ENCODE assay signal across 13 mouse cellular contexts in the genomic region with DNA sequence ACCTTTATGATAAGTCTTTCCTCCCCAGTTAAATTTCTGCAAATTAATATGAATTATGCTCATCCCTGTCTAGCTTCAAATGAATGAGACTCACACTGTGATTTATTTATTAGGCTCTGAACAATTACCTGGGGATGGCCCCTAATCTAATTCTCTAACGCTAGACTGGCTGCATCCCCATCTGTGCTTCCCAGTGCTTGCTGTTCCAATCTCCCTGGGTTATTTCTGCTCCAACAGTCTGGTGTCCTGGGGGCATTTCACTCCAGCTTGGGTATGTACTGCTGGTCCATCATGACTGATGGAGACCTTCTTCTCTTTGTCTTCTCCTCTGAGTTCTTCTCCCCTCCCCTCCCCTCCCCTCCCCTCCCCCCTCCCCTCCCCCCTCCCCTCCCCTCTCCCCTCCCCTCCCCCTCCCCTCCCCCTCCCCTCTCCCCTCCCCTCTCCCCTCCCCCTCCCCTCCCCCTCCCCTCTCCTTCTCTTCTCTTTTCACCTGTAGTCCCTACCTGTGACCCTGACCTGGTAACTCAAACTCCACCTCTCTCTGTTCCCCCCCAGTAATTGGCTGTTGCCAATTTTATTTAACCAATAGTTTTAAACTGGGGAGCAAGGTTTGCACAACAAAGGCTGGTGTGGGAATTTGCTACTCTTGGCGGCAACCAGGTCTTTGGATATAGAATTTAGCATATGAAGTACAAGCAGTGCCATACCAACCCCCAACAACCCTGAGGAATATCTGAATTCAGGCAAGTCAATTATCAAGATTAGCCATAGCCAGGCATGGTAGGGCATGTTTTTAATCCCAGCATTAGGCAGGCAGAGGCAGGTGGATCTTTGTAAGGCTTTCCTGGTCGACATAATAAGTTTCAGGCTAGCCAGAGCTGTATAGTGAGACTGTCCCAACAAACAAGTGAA. TPM values are rescaled to one million over a fixed set of nuclear protein-coding genes. Genes with fewer than 3 reads are reported as not detected.
"Had no signal": no experiment of that assay in that cellular context is flagged by ENCODE, and none has a peak within 500 bp of the region (broad histone marks: within the 10 kb centered on the region; RNA-seq: fewer than 3 reads in every experiment).

No protein-coding gene starts in this region.

- H3K27me3 ChIP-seq: limb, embryonic 13.5 days; neural tube, embryonic 15.5 days had no signal

- H3K4me3 ChIP-seq: layer of hippocampus, adult 2 months; limb, embryonic 13.5 days; myocyte; neural tube, embryonic 15.5 days had no signal

- DNase-seq: kidney, adult 9 months; kidney, postnatal 10 days; kidney, postnatal 4 days; left cerebral cortex, postnatal 4 days; lung, adult 18-20 months; midbrain, embryonic 14.5 days; right cerebral cortex, postnatal 4 days; spleen, adult 18-20 months had no signal

- H3K4me2 ChIP-seq: limb, embryonic 13.5 days; neural tube, embryonic 15.5 days had no signal

- H3K9ac ChIP-seq: limb, embryonic 13.5 days; liver, embryonic 14.5 days; neural tube, embryonic 15.5 days had no signal

- H3K27ac ChIP-seq: layer of hippocampus, adult 2 months; limb, embryonic 13.5 days; liver, embryonic 14.5 days; neural tube, embryonic 15.5 days had no signal

- H3K9me3 ChIP-seq: limb, embryonic 13.5 days; neural tube, embryonic 15.5 days had no signal

- H3K36me3 ChIP-seq: limb, embryonic 13.5 days; neural tube, embryonic 15.5 days had no signal

- H3K4me1 ChIP-seq: limb, embryonic 13.5 days; neural tube, embryonic 15.5 days had no signal

RNA-seq across cellular contexts. Expression of gene Hpn, which starts 48.8 kb away (rescaled TPM):
- polyA plus RNA-seq: myocyte had no signal
